Mouse (Mus musculus) forebrain, embryonic 15.5 days (tissue): ENCODE data around the gene Zfp764. TPM values are rescaled to one million over a fixed set of nuclear protein-coding genes. Genes with fewer than 3 reads are reported as not detected.
"Not testable (repeated sequence)": the region's sequence is repeated elsewhere in the genome, so short reads cannot be mapped to it uniquely, and the experiment has no call there.

Source experiments
- ATAC-seq: fragments of 200-750 bp; cut with Nextera tagmentation; replicated peaks from 2 replicates; pipeline ENCODE4 v1.8.0; 2017; ENCODE audit warnings: mild to moderate bottlenecking, moderate TSS enrichment, moderate library complexity
- H3K27ac ChIP-seq: fragments of 300-500 bp; sonication (generic); replicated peaks from 2 replicates; pipeline ENCODE4 v1.5.1; 2015; ENCODE audit warnings: mild to moderate bottlenecking, inconsistent platforms
- H3K27me3 ChIP-seq: fragments of 300-500 bp; sonication (generic); 2 replicates; pipeline ENCODE4 v1.6.1; 2015; ENCODE audit warnings: inconsistent platforms
- H3K36me3 ChIP-seq: fragments of 300-500 bp; sonication (generic); 2 replicates; pipeline ENCODE4 v1.6.1; 2015; ENCODE audit warnings: mild to moderate bottlenecking, inconsistent platforms
- H3K4me1 ChIP-seq: fragments of 300-500 bp; sonication (generic); 2 replicates; pipeline ENCODE4 v1.6.1; 2015; ENCODE audit warnings: inconsistent platforms
- H3K4me2 ChIP-seq: fragments of 300-500 bp; sonication (generic); replicated peaks from 2 replicates; pipeline ENCODE4 v1.6.1; 2015; ENCODE audit warnings: mild to moderate bottlenecking, inconsistent platforms
- H3K4me3 ChIP-seq: fragments of 300-500 bp; sonication (generic); 2 replicates; pipeline ENCODE4 v1.5.1; 2015; ENCODE audit warnings: mild to moderate bottlenecking, inconsistent platforms
- H3K9ac ChIP-seq: fragments of 300-500 bp; sonication (generic); replicated peaks from 2 replicates; pipeline ENCODE4 v1.6.1; 2015; ENCODE audit warnings: mild to moderate bottlenecking, inconsistent platforms
- H3K9me3 ChIP-seq: fragments of 300-500 bp; sonication (generic); 2 replicates; pipeline ENCODE4 v1.6.1; 2016; ENCODE audit warnings: inconsistent platforms
- WGBS: fragments of 180-500 bp; shearing (Covaris S2); methylation state at CpG from one replicate; pipeline ENCODE4 v1.1.7; 2015; ENCODE audit warnings: mixed read lengths; 5-methylcytosine and 5-hydroxymethylcytosine counted together
- polyA plus RNA-seq: library from polyadenylated mRNA; unstranded; fragments of >200 nt; fragmentation: Nextera tagmentation; extraction: Ambion mirVana; gene quantifications from 2 replicates; pipeline ENCODE4 v1.2.1, GENCODE M21; 2015

Gene Zfp764
- polyA plus RNA-seq, 1 experiment from 2014 or later: 6.1 TPM

- Histone ChIP-seq H3K36me3 (no peaks in the 10 kb centered on the region), H3K9ac (peak within 1 kb of the TSS; percentile 92), H3K9me3 (no peaks in the 10 kb centered on the region), H3K4me1 (peaks cover 16% of the 10 kb centered on the region), H3K27ac (peak within 1 kb of the TSS; percentile 79), H3K27me3 (peaks cover 12% of the 10 kb centered on the region), H3K4me2 (peak within 1 kb of the TSS; percentile 98), H3K4me3 (peak within 1 kb of the TSS; percentile 74)
- peak; percentile 97 for ATAC-seq
- WGBS: 1% methylated on average over 48 of the region's 48 CpGs
These were observed 15.0 kb upstream of the Zfp764 start, which contains the start of gene Zfp688 for GRCm38 (mm10) chr7:127421388-127422191. TSS of gene Zfp688 (minus strand) at chr7:127422068.

- no peak overlapping the region for H3K4me3 ChIP-seq
- H3K36me3 ChIP-seq: no peaks in the 10 kb centered on the region
- 77% methylated on average over 2 of the region's 2 CpGs for WGBS
- H3K9me3 ChIP-seq: no peaks in the 10 kb centered on the region
- no peaks in the 10 kb centered on the region for H3K27me3 ChIP-seq
- no peak overlapping the region for H3K4me2 ChIP-seq
- H3K27ac ChIP-seq: no peak overlapping the region
- no peak overlapping the region for H3K9ac ChIP-seq
- H3K4me1 ChIP-seq: 0 out of 2 replicates have a peak, but pooled peaks cover under 1% of the 10 kb centered on the region
- ATAC-seq: no peak
These were observed 4.8 kb upstream of the Zfp764 start for GRCm38 (mm10) chr7:127411418-127411817.

GRCm38 (mm10) chr7:127404101-127404500 lies 2.5 kb downstream of the Zfp764 start:
- not testable (repeated sequence) for H3K36me3 ChIP-seq, H3K4me1 ChIP-seq, H3K27me3 ChIP-seq, H3K4me3 ChIP-seq, H3K4me2 ChIP-seq, H3K9ac ChIP-seq, H3K9me3 ChIP-seq, ATAC-seq, H3K27ac ChIP-seq
- WGBS: 98% methylated on average over 6 of the region's 6 CpGs

GRCm38 (mm10) chr7:127402980-127403379 lies 3.6 kb downstream of the Zfp764 start:
- H3K9me3 ChIP-seq: no peaks in the 10 kb centered on the region
- no peak overlapping the region for H3K9ac ChIP-seq
- no peak overlapping the region for H3K4me2 ChIP-seq
- no peak overlapping the region for H3K27ac ChIP-seq
- no peak overlapping the region for H3K4me3 ChIP-seq
- peaks cover 8% of the 10 kb centered on the region for H3K4me1 ChIP-seq
- no peaks in the 10 kb centered on the region for H3K27me3 ChIP-seq
- ATAC-seq: no peak
- no peaks in the 10 kb centered on the region for H3K36me3 ChIP-seq
- 53% methylated on average over 2 of the region's 2 CpGs for WGBS

GRCm38 (mm10) chr7:127400355-127400754 lies 6.3 kb downstream of the Zfp764 start:
- no peaks in the 10 kb centered on the region for H3K27me3 ChIP-seq
- no peak overlapping the region for H3K9ac ChIP-seq
- no peak overlapping the region for H3K4me3 ChIP-seq
- no peaks in the 10 kb centered on the region for H3K36me3 ChIP-seq
- H3K4me1 ChIP-seq: no peaks in the 10 kb centered on the region
- H3K9me3 ChIP-seq: no peaks in the 10 kb centered on the region
- H3K27ac ChIP-seq: no peak overlapping the region
- H3K4me2 ChIP-seq: no peak overlapping the region
- ATAC-seq: no peak
- 59% methylated on average over 3 of the region's 3 CpGs for WGBS

GRCm38 (mm10) chr7:127393944-127394333 lies 12.7 kb downstream of the Zfp764 start:
- H3K4me3 ChIP-seq: peak overlapping the region; percentile 71
- peak overlapping the region; percentile 79 for H3K27ac ChIP-seq
- no peaks in the 10 kb centered on the region for H3K27me3 ChIP-seq
- peak overlapping the region; percentile 57 for H3K9ac ChIP-seq
- no peaks in the 10 kb centered on the region for H3K9me3 ChIP-seq
- H3K36me3 ChIP-seq: peaks cover 5% of the 10 kb centered on the region
- ATAC-seq: 0 out of 2 replicates have a peak, but pooled peaks have one; percentile 18
- H3K4me2 ChIP-seq: peak overlapping the region; percentile 88
- WGBS: 20% methylated on average over 7 of the region's 7 CpGs
- peaks cover 16% of the 10 kb centered on the region for H3K4me1 ChIP-seq

GRCm38 (mm10) chr7:127393157-127393943 lies 13.3 kb downstream of the Zfp764 start, which contains the start of gene E430018J23Rik:
TSS of gene E430018J23Rik (minus strand) at chr7:127393629.
- peak; percentile 93 for ATAC-seq
- under 1% methylated on average over 45 of the region's 45 CpGs for WGBS
- Histone ChIP-seq H3K27me3 (no peaks in the 10 kb centered on the region), H3K9me3 (no peaks in the 10 kb centered on the region), H3K36me3 (peaks cover 5% of the 10 kb centered on the region), H3K9ac (peak within 1 kb of the TSS; percentile 82), H3K4me3 (peak within 1 kb of the TSS; percentile 71), H3K27ac (peak within 1 kb of the TSS; percentile 79), H3K4me1 (peaks cover 16% of the 10 kb centered on the region), H3K4me2 (peak within 1 kb of the TSS; percentile 88)

- Histone ChIP-seq H3K27ac (no peak overlapping the region), H3K27me3 (no peaks in the 10 kb centered on the region)
These were observed 14.3 kb downstream of the Zfp764 start for GRCm38 (mm10) chr7:127392251-127392824.

GRCm38 (mm10) chr7:127391538-127391937 lies 15.1 kb downstream of the Zfp764 start:
- no peak overlapping the region for H3K4me2 ChIP-seq
- no peaks in the 10 kb centered on the region for H3K9me3 ChIP-seq
- no peaks in the 10 kb centered on the region for H3K27me3 ChIP-seq
- 95% methylated on average over 16 of the region's 16 CpGs for WGBS
- H3K4me3 ChIP-seq: no peak overlapping the region
- H3K36me3 ChIP-seq: peaks cover 5% of the 10 kb centered on the region
- no peak overlapping the region for H3K9ac ChIP-seq
- H3K4me1 ChIP-seq: peaks cover 16% of the 10 kb centered on the region
- H3K27ac ChIP-seq: no peak overlapping the region
- ATAC-seq: no peak

More at GRCm38 (mm10) chr7:127392251-127392824, 14.3 kb downstream of the Zfp764 start:
- Histone ChIP-seq H3K9ac (peak overlapping the region; percentile 82; the same call in 1 of the 2 replicates), H3K4me2 (peak overlapping the region; percentile 88), H3K4me3 (peak overlapping the region; percentile 71), H3K9me3 (no peaks in the 10 kb centered on the region), H3K36me3 (peaks cover 5% of the 10 kb centered on the region), H3K4me1 (peaks cover 16% of the 10 kb centered on the region)
- no peak for ATAC-seq
- WGBS: 83% methylated on average over 8 of the region's 8 CpGs

- Histone ChIP-seq H3K36me3 (peaks cover 5% of the 10 kb centered on the region), H3K4me2 (no peak overlapping the region), H3K27me3 (no peaks in the 10 kb centered on the region), H3K9me3 (no peaks in the 10 kb centered on the region), H3K27ac (no peak overlapping the region), H3K9ac (no peak overlapping the region), H3K4me3 (no peak overlapping the region), H3K4me1 (peaks cover 22% of the 10 kb centered on the region)
- no peak for ATAC-seq
- 77% methylated on average over 7 of the region's 7 CpGs for WGBS
These were observed 16.3 kb downstream of the Zfp764 start for GRCm38 (mm10) chr7:127390306-127390705.

GRCm38 (mm10) chr7:127388201-127388600 lies 18.4 kb downstream of the Zfp764 start:
- not testable (repeated sequence) for H3K36me3 ChIP-seq, H3K4me2 ChIP-seq, H3K27me3 ChIP-seq, H3K9me3 ChIP-seq, ATAC-seq, H3K9ac ChIP-seq, H3K4me3 ChIP-seq, H3K27ac ChIP-seq
- H3K4me1 ChIP-seq: peaks cover 16% of the 10 kb centered on the region
